Mouse (Mus musculus) ES-E14 (cell line): ENCODE measurements around the gene Kcnk4.

Experiments
- CHD2 ChIP-seq: IDR thresholded peaks from 2 replicates; pipeline ENCODE4 v1.6.1; 2014; ENCODE audit warnings: mild to moderate bottlenecking, low read depth, low read length, inconsistent platforms
- HCFC1 ChIP-seq: IDR thresholded peaks from 2 replicates; pipeline ENCODE4 v1.6.1; 2012; ENCODE audit warnings: low read length, inconsistent platforms, borderline replicate concordance; ENCODE audit not compliant: insufficient read depth
- MAFK ChIP-seq: IDR thresholded peaks from 2 replicates; pipeline ENCODE4 v1.6.1; 2014; ENCODE audit warnings: mild to moderate bottlenecking, low read depth, low read length, inconsistent platforms; ENCODE audit not compliant: insufficient read depth
- ZC3H11A ChIP-seq: IDR thresholded peaks from 2 replicates; pipeline ENCODE4 v1.6.1; 2012; ENCODE audit warnings: low read depth, mild to moderate bottlenecking, inconsistent platforms, low read length, borderline replicate concordance

GRCm38 (mm10) chr19:6899641-6900040, 34.7 kb downstream of the Kcnk4 start:
- TF ChIP-seq ZC3H11A (no peak), CHD2 (no peak), MAFK (no peak), HCFC1 (no peak)
